Mouse (Mus musculus): ENCODE measurements at regions not wholly inside any gene's neighbourhood (a gene's known extent, or its start where the extent isn't known, plus 50 kb on each side); places are given as distances from the start of the nearest gene placed in this dataset.

DNA sequence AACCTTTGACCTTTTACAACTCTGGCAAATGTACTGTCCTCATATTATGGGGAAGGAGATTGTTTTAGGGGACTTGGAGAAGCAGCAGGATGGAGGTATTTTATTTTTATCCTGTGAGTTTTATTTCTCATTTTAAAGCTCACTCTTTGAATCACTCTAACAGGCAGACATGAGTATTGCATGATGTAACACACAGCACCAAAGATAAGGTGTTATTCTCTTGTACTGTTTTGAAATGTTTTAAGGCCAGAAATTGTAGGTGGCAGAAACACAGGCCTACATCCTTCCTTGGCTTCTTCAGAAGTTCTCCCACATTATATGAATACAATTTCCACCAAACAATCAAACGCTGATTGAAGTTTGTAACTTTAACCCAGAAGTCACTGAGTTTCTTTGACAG is 377.9 kb upstream of the Nr2f1 start:
- no peak for DNase-seq

GRCm38 (mm10) chr13:78576300-78577296 is 377.0 kb upstream of the Nr2f1 start:
- no peak for DNase-seq

- no peak for DNase-seq
Observed at GRCm38 (mm10) chr13:78571093-78571492, 371.5 kb upstream of the Nr2f1 start.

DNA sequence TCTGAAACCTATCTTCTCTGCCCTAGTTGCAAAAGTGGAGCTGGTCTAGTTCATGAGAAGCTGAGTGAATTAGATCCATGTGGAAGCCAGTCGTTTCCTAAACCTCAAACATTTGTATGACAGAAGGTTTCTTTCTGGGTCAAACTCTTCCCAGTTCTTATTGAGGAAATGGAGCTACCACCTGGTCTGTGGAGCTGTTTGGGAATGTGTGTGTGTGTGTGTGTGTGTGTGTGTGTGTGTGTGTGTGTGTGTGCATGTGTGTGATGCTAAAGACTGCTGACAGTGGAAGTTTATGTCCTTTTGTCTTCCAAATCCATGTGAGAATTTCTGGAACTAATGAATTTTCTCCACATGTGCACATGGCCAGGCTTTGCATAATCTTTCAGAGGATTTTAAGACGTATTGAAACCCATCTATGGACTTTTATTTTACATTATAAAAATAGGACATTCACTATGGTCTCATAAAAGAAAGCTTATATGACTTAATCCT is 324.9 kb upstream of the Nr2f1 start:
- DNase-seq, result no peak

- no peak for DNase-seq
Observed at GRCm38 (mm10) chr13:78520771-78521170, 321.2 kb upstream of the Nr2f1 start.

DNA sequence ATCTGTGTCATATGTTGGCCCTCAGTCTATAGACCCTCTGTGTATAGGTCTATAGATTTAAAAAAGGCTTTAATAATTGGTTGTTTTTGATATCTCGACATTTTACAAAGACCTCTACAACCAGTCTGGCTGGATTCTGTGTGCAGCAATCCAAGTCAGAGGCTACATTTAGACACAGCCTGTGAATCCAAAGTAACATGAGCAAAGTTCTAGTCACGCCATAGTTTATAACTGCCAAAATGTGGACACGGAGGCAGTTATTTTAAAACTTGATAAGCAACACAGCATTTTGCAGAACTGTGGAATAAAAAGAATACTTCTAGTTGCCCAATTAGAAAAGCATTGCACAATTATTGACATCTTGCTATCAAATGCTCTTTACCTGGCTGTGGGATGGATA is 320.6 kb upstream of the Nr2f1 start:
- no peak for DNase-seq

DNA sequence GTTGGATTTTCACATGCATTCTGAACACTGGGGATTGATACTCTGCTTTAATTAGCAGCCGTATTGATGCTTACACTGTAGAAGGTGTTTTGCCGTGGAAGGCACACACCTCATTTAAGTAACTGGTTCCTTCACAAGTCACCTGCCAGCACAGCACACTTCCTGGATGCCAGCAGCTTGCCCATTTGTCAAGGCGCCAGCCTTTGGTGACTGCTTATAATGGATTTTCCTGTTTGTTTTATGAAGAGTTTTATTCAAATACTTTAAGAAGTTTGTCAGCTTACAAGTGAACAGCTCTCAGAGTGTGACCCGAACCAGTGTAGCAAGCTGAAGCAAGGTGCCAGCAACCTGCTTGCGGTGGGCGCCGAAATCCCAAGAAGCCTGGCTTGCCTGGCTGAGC is 301.0 kb upstream of the Nr2f1 start:
- peak in 1 of 2 experiments; percentile 7 for DNase-seq

GRCm38 (mm10) chr13:78483760-78484357 is 284.3 kb upstream of the Nr2f1 start:
- DNase-seq, result no peak

GRCm38 (mm10) chr13:78482929-78483759 is 283.6 kb upstream of the Nr2f1 start:
- DNase-seq, result peak; percentile 54 to 70

GRCm38 (mm10) chr13:78451333-78452070 is 251.9 kb upstream of the Nr2f1 start:
- no peak for DNase-seq

GRCm38 (mm10) chr13:78446726-78447031 is 247.1 kb upstream of the Nr2f1 start:
- DNase-seq, result no peak

- DNase-seq, result no peak
Observed at GRCm38 (mm10) chr13:78445891-78446725, 246.6 kb upstream of the Nr2f1 start.

DNA sequence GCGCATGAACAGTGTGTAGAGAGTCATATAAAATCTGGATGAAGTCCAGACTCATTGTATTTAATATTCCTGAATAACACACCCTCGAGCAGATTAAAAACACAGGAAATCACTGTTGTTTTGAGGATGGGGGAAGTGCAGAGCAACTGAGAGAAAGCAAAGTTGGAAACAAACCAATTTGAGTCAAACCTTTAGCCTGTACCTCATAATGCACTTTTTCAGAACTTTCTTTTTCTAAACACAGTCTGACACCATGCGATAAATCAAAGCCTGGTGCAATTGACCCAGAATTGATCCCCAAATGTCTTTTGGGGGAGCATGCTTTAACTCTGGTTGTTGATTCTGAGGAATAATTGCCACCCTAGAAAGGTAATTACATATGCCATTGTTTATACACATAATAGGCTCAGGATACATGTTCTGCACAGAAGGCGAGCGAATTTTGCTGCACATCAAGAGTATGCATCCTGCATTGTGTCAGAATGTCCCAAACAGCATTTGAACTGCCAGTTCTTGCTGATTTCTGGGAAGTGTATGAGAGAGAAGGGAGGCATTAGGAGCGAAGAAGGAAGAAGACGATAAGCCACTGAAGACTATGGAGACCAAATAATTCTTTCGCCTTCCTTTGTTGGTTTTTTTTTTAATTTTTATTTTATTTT is 245.3 kb upstream of the Nr2f1 start:
- DNase-seq, result no peak

GRCm38 (mm10) chr13:78428469-78428868 is 228.9 kb upstream of the Nr2f1 start:
- DNase-seq, result no peak

GRCm38 (mm10) chr13:78428084-78428445 is 228.5 kb upstream of the Nr2f1 start:
- DNase-seq, result no peak

DNA sequence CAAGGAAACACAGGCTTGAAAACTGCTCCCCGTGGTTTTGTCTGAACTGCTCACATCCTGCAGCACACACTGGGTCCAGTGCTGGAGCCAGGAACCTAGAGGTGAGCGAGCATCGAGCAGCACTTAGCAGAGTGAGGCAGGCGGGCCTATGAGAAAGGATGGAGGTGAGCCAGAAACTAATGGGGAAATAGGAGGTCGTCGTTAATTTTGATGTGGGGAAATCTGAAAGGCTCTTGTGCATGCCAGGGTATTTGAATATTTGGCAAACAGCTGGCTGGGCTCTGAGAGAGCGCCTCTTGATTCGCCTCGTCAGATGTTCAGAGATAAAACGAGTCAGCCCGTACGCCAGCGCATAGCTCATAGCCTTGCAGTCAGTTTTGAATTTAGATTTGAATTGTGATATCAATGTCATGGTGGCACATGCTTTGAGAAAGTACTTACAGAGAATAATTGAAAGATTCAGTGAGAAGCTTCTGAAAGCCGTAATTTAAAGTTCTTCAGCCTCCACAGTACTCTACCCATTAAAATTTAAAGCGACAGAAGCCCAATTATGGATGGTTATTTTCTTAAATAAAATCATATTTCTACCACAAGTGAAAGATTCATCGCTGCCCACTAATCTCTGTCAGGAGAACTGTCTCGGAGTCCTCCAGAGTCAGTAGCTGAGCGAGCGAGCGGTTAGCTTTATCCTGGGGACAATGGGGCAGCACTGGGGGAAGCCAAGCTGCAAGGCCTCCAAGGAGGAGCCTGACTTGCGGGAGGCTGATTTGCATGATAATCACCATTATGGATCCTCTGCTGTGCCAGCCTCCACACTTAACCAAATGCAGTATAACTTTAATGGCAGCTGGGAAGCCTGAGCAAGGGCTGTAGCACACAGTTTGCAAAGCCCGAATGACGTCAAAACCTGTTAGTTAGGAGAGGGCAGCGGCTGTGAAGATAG is 227.9 kb upstream of the Nr2f1 start:
- DNase-seq, result peak; percentile 32 to 56

GRCm38 (mm10) chr13:78426306-78426921 is 226.9 kb upstream of the Nr2f1 start:
- DNase-seq, result peak; percentile 56 to 60

GRCm38 (mm10) chr13:78405071-78405470 is 205.5 kb upstream of the Nr2f1 start:
- DNase-seq, result no peak

DNA sequence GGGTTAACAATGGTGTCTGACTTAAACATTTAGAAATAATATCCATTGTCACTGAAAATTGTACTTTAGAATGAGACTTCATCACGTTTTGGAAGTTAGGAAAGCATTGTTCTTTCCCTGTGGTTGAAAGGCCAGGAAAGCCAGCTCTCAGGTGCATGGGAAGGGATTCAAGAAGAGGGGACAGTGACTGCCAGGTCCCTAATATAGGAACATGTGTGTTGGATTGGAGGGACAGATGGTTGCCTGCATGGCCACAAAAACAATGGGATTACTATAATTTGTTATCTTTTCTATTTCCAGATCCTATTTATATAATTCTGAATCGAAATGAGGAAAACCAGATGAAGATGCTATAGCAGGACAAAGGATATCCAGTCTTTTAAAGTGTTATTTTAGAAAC is 184.2 kb upstream of the Nr2f1 start:
- peak; percentile 20 to 54 for DNase-seq
